Mouse (Mus musculus): ENCODE results near the gene B4galt5.

DNA sequence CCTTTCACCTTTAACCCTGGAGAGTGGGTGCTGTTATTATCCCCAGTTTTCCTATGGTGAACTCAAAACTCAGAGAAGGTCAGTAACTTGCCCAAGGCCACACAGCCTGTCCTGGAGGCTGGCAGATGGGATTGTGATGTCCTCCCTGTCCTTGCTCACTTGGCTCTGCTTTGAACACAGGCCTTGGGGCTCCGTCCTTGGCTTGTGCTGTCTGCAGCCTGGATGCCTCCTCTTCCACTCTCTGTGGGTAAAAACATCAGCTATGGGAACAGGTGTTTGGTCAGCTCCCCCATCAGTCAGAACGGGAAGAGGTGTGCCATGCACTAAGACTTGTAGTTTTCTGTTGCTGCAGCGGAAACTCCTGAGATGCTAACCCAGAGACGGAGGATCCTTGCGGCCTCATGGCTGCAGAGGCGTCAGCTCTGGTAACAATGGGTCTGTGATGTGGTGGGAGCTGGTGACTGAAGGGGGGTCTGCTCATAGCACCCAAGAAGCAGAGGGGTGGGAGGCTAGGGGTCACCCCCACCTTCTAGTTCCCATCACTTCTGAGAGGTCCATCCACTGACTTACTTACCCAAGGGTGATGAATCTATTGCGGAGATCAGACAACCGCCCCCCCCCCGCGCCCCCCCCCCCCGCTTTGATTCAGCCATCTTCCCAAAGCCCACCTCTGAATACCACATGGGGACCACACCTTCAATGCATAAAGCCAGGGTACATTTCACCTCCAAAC is 98.8 kb downstream of the B4galt5 start:
- no peak for TF ChIP-seq CTCF (IDR thresholded peaks at IDR 0.05; ENCODE audit: low read depth)
- TF ChIP-seq EP300 (IDR thresholded peaks at IDR 0.05; ENCODE audit: low read depth): no peak
